ENCODE assay signal across 22 mouse cellular contexts in the genomic region with DNA sequence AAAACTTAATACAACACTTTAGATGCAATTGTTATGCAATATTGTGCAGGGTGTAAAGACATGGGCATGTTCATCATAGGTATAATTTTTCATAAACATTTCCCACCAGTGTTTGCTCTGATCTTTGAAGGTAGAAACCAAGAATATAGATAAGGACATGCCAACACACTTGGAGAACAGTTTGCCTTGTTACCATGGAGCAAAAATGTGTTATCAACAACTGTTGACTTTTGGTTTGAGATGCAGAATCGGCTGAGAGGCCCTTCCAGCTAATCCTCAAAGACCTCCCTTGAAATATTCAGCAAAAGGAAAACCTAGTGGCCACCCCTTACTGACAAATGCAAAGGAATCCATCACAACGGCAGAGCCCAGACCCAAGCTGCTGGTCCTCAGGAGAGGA.
"Had no signal": no experiment of that assay in that cellular context is flagged by ENCODE, and none has a peak within 500 bp of the region (broad histone marks: within the 10 kb centered on the region; RNA-seq: fewer than 3 reads in every experiment).

No protein-coding gene starts in this region.

- H3K27me3 ChIP-seq: heart, embryonic 12.5 days; hindbrain, embryonic 12.5 days; intestine, embryonic 15.5 days; limb, embryonic 12.5 days had no signal

- H3K36me3 ChIP-seq: hindbrain, embryonic 12.5 days; intestine, embryonic 15.5 days had no signal

- H3K9ac ChIP-seq: heart, embryonic 12.5 days; hindbrain, embryonic 12.5 days; hindbrain, embryonic 14.5 days; intestine, embryonic 15.5 days; limb, embryonic 12.5 days had no signal

- H3K4me1 ChIP-seq: heart, embryonic 10.5 days; hindbrain, embryonic 10.5 days; hindbrain, embryonic 12.5 days; intestine, embryonic 15.5 days had no signal

- DNase-seq: gastrocnemius, postnatal 14 days; heart, adult 18-20 months; heart, postnatal 10 days; heart, postnatal 4 days; kidney, adult 18-20 months; kidney, adult 8-10 months; kidney, postnatal 10 days; kidney, postnatal 25 days; kidney, postnatal 4 days had no signal

- H3K4me3 ChIP-seq: heart, embryonic 10.5 days; heart, embryonic 12.5 days; hindbrain, embryonic 10.5 days; hindbrain, embryonic 12.5 days; intestine, embryonic 15.5 days; layer of hippocampus, adult 2 months; left cerebral cortex, adult 2 months; limb, embryonic 10.5 days; limb, embryonic 12.5 days had no signal

- H3K4me2 ChIP-seq: heart, embryonic 12.5 days; hindbrain, embryonic 12.5 days; hindbrain, embryonic 14.5 days; intestine, embryonic 15.5 days; limb, embryonic 12.5 days had no signal

- H3K27ac ChIP-seq: heart, embryonic 10.5 days; hindbrain, embryonic 10.5 days; hindbrain, embryonic 12.5 days; hindbrain, embryonic 14.5 days; intestine, embryonic 15.5 days; layer of hippocampus, adult 2 months; left cerebral cortex, adult 2 months; limb, embryonic 10.5 days; limb, embryonic 12.5 days had no signal

- ATAC-seq: hindbrain, embryonic 16.5 days; inflammation-experienced regulatory T-cells, adult 6 months; intestine, postnatal 0 days had no signal

- H3K9me3 ChIP-seq: heart, embryonic 10.5 days; heart, embryonic 12.5 days; hindbrain, embryonic 10.5 days; hindbrain, embryonic 12.5 days; intestine, embryonic 15.5 days; limb, embryonic 10.5 days; limb, embryonic 12.5 days had no signal
